In genomic region chr16:37590921-37591320, GRCm38 (mm10) we compare ENCODE assay signal across 15 mouse cellular contexts. TPM values are rescaled to one million over a fixed set of nuclear protein-coding genes. Genes with fewer than 3 reads are reported as not detected.
DNase-seq lines count a peak whose midpoint lies in the region; ATAC-seq and TF ChIP-seq lines count a peak whose summit lies in the region.
"Had no signal": no experiment of that assay in that cellular context is flagged by ENCODE, and none has a peak within 500 bp of the region (broad histone marks: within the 10 kb centered on the region; RNA-seq: fewer than 3 reads in every experiment).

No protein-coding gene starts in this region.

- TF ChIP-seq CTCF in midbrain, postnatal 0 days (IDR thresholded peaks at IDR 0.05), result no peak

- peak; percentile 53 for DNase-seq in hindbrain, embryonic 14.5 days (ENCODE audit: low spot score)
- no peak for DNase-seq in hindbrain, embryonic 11.5 days (ENCODE audit: low spot score)
- DNase-seq in midbrain, postnatal 0 days (ENCODE audit: low spot score), result peak; percentile 68
- no peak for DNase-seq in midbrain, embryonic 10.5 days (ENCODE audit: low spot score)
- peak; percentile 77 to 84 for DNase-seq in cerebellum, postnatal 36 days
- no peak for DNase-seq in urinary bladder, adult 18-20 months (ENCODE audit: low spot score in 2 of 2)
- DNase-seq in left cerebral cortex, postnatal 14 days (ENCODE audit: low spot score in 2 of 2), result no peak
- DNase-seq: adrenal gland, postnatal 14 days; heart, postnatal 4 days had no signal

- H3K36me3 ChIP-seq in hindbrain, embryonic 14.5 days (replicated peaks; ENCODE audit: control insufficient read depth, insufficient read depth), result no peaks in the 10 kb centered on the region
- no peaks in the 10 kb centered on the region for H3K36me3 ChIP-seq in hindbrain, embryonic 11.5 days (ENCODE audit: control insufficient read depth, insufficient read depth, low read length)
- no peaks in the 10 kb centered on the region for H3K36me3 ChIP-seq in midbrain, postnatal 0 days (ENCODE audit: insufficient read depth, low read length)
- no peaks in the 10 kb centered on the region for H3K36me3 ChIP-seq in midbrain, embryonic 10.5 days
- H3K36me3 ChIP-seq: limb, embryonic 13.5 days; lung, embryonic 15.5 days had no signal

- no peaks in the 10 kb centered on the region for H3K9me3 ChIP-seq in hindbrain, embryonic 14.5 days (ENCODE audit: control insufficient read depth, low read length)
- H3K9me3 ChIP-seq in hindbrain, embryonic 11.5 days (ENCODE audit: control insufficient read depth, low read length), result no peaks in the 10 kb centered on the region
- H3K9me3 ChIP-seq in midbrain, postnatal 0 days (ENCODE audit: low read length), result no peaks in the 10 kb centered on the region
- no peaks in the 10 kb centered on the region for H3K9me3 ChIP-seq in midbrain, embryonic 10.5 days (replicated peaks)
- H3K9me3 ChIP-seq: limb, embryonic 13.5 days; lung, embryonic 15.5 days had no signal

- no peaks in the 10 kb centered on the region for H3K27me3 ChIP-seq in hindbrain, embryonic 14.5 days (ENCODE audit: control insufficient read depth, insufficient read depth, low read length)
- no peaks in the 10 kb centered on the region for H3K27me3 ChIP-seq in hindbrain, embryonic 11.5 days (ENCODE audit: control insufficient read depth, insufficient read depth, low read length)
- no peaks in the 10 kb centered on the region for H3K27me3 ChIP-seq in midbrain, postnatal 0 days (ENCODE audit: insufficient read depth, low read length)
- H3K27me3 ChIP-seq in midbrain, embryonic 10.5 days (ENCODE audit: low read depth, poor library complexity, severe bottlenecking), result no peaks in the 10 kb centered on the region
- H3K27me3 ChIP-seq: limb, embryonic 13.5 days; lung, embryonic 15.5 days had no signal

- no peak overlapping the region for H3K27ac ChIP-seq in hindbrain, embryonic 14.5 days
- no peak overlapping the region for H3K27ac ChIP-seq in hindbrain, embryonic 11.5 days (ENCODE audit: low read depth, low read length)
- H3K27ac ChIP-seq in midbrain, postnatal 0 days (ENCODE audit: low read depth, low read length), result no peak overlapping the region
- no peak overlapping the region for H3K27ac ChIP-seq in midbrain, embryonic 10.5 days (replicated peaks)
- H3K27ac ChIP-seq: limb, embryonic 13.5 days; lung, embryonic 15.5 days had no signal

- H3K4me3 ChIP-seq in hindbrain, embryonic 14.5 days (replicated peaks; ENCODE audit: low read length), result no peak overlapping the region
- no peak overlapping the region for H3K4me3 ChIP-seq in hindbrain, embryonic 11.5 days (ENCODE audit: low read depth, low read length)
- no peak overlapping the region for H3K4me3 ChIP-seq in midbrain, postnatal 0 days (ENCODE audit: low read depth, low read length)
- no peak overlapping the region for H3K4me3 ChIP-seq in midbrain, embryonic 10.5 days
- H3K4me3 ChIP-seq: limb, embryonic 13.5 days; lung, embryonic 15.5 days had no signal

- intact Hi-C loops in left cerebral cortex, postnatal 14 days (cut with DNase I), result no loop called here

- 71% methylated on average over 3 of the region's 3 CpGs for WGBS in hindbrain, embryonic 14.5 days
- 89% methylated on average over 3 of the region's 3 CpGs for WGBS in hindbrain, embryonic 11.5 days
- 73% methylated on average over 3 of the region's 3 CpGs for WGBS in midbrain, postnatal 0 days
- WGBS in midbrain, embryonic 10.5 days, result 95% methylated on average over 3 of the region's 3 CpGs

- H3K4me1 ChIP-seq in hindbrain, embryonic 14.5 days (replicated peaks; ENCODE audit: control insufficient read depth, insufficient read depth, low read length), result no peaks in the 10 kb centered on the region
- no peaks in the 10 kb centered on the region for H3K4me1 ChIP-seq in hindbrain, embryonic 11.5 days (replicated peaks; ENCODE audit: control insufficient read depth, insufficient read depth, low read length)
- no peaks in the 10 kb centered on the region for H3K4me1 ChIP-seq in midbrain, postnatal 0 days (ENCODE audit: insufficient read depth, low read length)
- H3K4me1 ChIP-seq in midbrain, embryonic 10.5 days, result peaks cover 12% of the 10 kb centered on the region
- H3K4me1 ChIP-seq: lung, embryonic 15.5 days had no signal

- ATAC-seq in hindbrain, embryonic 14.5 days (ENCODE audit: low FRiP score), result 0 out of 2 replicates have a peak, but pooled peaks have one; percentile 37
- no peak for ATAC-seq in hindbrain, embryonic 11.5 days (ENCODE audit: low FRiP score)
- no peak for ATAC-seq in midbrain, postnatal 0 days (ENCODE audit: low FRiP score)
- ATAC-seq: CD4-positive, CD25-positive, alpha-beta regulatory T cell, adult 4 months had no signal

- H3K9ac ChIP-seq in hindbrain, embryonic 14.5 days, result no peak overlapping the region
- no peak overlapping the region for H3K9ac ChIP-seq in hindbrain, embryonic 11.5 days (ENCODE audit: low read depth, low read length)
- H3K9ac ChIP-seq in midbrain, postnatal 0 days (replicated peaks; ENCODE audit: low read length, poor library complexity, severe bottlenecking), result no peak overlapping the region
- H3K9ac ChIP-seq: limb, embryonic 13.5 days; lung, embryonic 15.5 days had no signal

- H3K4me2 ChIP-seq in hindbrain, embryonic 14.5 days (replicated peaks), result no peak overlapping the region
- H3K4me2 ChIP-seq in hindbrain, embryonic 11.5 days (replicated peaks; ENCODE audit: low read depth, low read length), result no peak overlapping the region
- no peak overlapping the region for H3K4me2 ChIP-seq in midbrain, postnatal 0 days (ENCODE audit: low read depth, low read length, poor library complexity, severe bottlenecking)
- H3K4me2 ChIP-seq: limb, embryonic 13.5 days; lung, embryonic 15.5 days had no signal

RNA-seq across cellular contexts. Expression of gene Hgd, which starts 11.0 kb away (rescaled TPM):
- polyA plus RNA-seq in hindbrain, embryonic 14.5 days (2014; fragmentation: Nextera tagmentation; extraction: Ambion mirVana), result 0.13 TPM in 1 of 2 replicates, not detected in the other
- polyA plus RNA-seq in hindbrain, embryonic 11.5 days (2014; fragmentation: Nextera tagmentation; extraction: Ambion mirVana), result not detected in 2 replicates
- 0.27 TPM in 1 of 2 replicates, not detected in the other for total RNA-seq in midbrain, postnatal 0 days (2014; rRNA removed)
- 0.32 and 0.43 TPM in 2 replicates for polyA plus RNA-seq in midbrain, postnatal 0 days (2015; fragmentation: Nextera tagmentation; extraction: Ambion mirVana)
- polyA plus RNA-seq in midbrain, embryonic 10.5 days (2016; fragmentation: Nextera tagmentation; extraction: Ambion mirVana), result 0.21 and 0.31 TPM in 2 replicates
- total RNA-seq in left cerebral cortex, postnatal 14 days (2021), result not detected
- total RNA-seq: common myeloid progenitor, adult 5-6 weeks; megakaryocyte-erythroid progenitor cell, adult 5-6 weeks; neutrophil, adult 5-6 weeks had no signal

RNA-seq across cellular contexts. Expression of gene Rabl3, which starts 51.2 kb away (rescaled TPM):
- polyA plus RNA-seq in hindbrain, embryonic 14.5 days (2014; fragmentation: Nextera tagmentation; extraction: Ambion mirVana), result 18.4 and 18.5 TPM in 2 replicates
- 42.1 and 45.6 TPM in 2 replicates for polyA plus RNA-seq in hindbrain, embryonic 11.5 days (2014; fragmentation: Nextera tagmentation; extraction: Ambion mirVana)
- total RNA-seq in midbrain, postnatal 0 days (2014; rRNA removed), result 5.9 and 9.0 TPM in 2 replicates
- 11.6 and 13.8 TPM in 2 replicates for polyA plus RNA-seq in midbrain, postnatal 0 days (2015; fragmentation: Nextera tagmentation; extraction: Ambion mirVana)
- 45.9 and 48.4 TPM in 2 replicates for polyA plus RNA-seq in midbrain, embryonic 10.5 days (2016; fragmentation: Nextera tagmentation; extraction: Ambion mirVana)
- total RNA-seq in left cerebral cortex, postnatal 14 days (2021), result 1 to 10 TPM; 8.1 to 9.4 TPM

RNA-seq across cellular contexts. Expression of gene Gtf2e1, which starts 51.3 kb away (rescaled TPM):
- polyA plus RNA-seq in hindbrain, embryonic 14.5 days (2014; fragmentation: Nextera tagmentation; extraction: Ambion mirVana), result 29.0 and 33.4 TPM in 2 replicates
- 50.5 and 50.8 TPM in 2 replicates for polyA plus RNA-seq in hindbrain, embryonic 11.5 days (2014; fragmentation: Nextera tagmentation; extraction: Ambion mirVana)
- total RNA-seq in midbrain, postnatal 0 days (2014; rRNA removed), result 23.2 and 24.1 TPM in 2 replicates
- 20.3 and 20.7 TPM in 2 replicates for polyA plus RNA-seq in midbrain, postnatal 0 days (2015; fragmentation: Nextera tagmentation; extraction: Ambion mirVana)
- polyA plus RNA-seq in midbrain, embryonic 10.5 days (2016; fragmentation: Nextera tagmentation; extraction: Ambion mirVana), result 55.2 and 59.9 TPM in 2 replicates
- 10 to 100 TPM; 15.1 TPM for total RNA-seq in left cerebral cortex, postnatal 14 days (2021)

Comparison
In these comparisons a context has a peak if more than half of its experiments do, and no peak if none do; other contexts are left out.
1. DNase-seq: peak in hindbrain, embryonic 14.5 days (single experiment), midbrain, postnatal 0 days (single experiment) and cerebellum, postnatal 36 days (2 of 2); none in hindbrain, embryonic 11.5 days (single experiment), midbrain, embryonic 10.5 days (single experiment), urinary bladder, adult 18-20 months (0 of 2) and left cerebral cortex, postnatal 14 days (0 of 2).